Mouse (Mus musculus): ENCODE measurements around the gene Eml3. TPM values are rescaled to one million over a fixed set of nuclear protein-coding genes. Genes with fewer than 3 reads are reported as not detected.

The Eml3 gene
- polyA plus RNA-seq, 1 experiment from 2014 or later = 29.0 TPM

DNA sequence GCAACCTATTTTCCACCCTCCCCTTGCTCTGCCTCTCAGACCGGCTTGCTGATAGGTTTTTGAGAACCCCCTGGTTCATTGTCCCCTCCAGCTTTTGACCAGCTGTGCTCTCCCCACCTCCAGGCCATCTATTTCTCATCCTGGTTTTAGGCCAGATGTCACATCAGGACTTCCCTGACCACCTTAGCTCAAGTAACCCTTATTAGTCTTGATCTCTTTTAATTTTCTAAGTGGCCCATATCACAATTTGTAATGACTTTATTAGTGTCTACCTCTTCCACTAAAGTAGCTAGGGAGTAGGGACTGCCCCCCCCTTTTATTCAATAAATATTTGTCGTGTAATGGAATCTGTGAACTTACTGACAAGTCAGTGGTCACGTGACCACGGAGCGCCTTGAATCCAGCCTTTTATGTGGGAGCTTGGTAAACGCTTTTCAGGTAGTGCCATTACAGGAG lies 8.5 kb upstream of the Eml3 start:
- no peak; the same call in 1 of the 2 replicates for ATAC-seq (ENCODE audit: insufficient number of reproducible peaks, insufficient read depth, low FRiP score, low TSS enrichment)
- H3K4me1 ChIP-seq = peaks cover 9% of the 10 kb centered on the region
- H3K9ac ChIP-seq = peak overlapping the region; percentile 76
- H3K9me3 ChIP-seq = no peaks in the 10 kb centered on the region
- WGBS = 2% methylated on average over 6 of the region's 6 CpGs
- H3K27ac ChIP-seq = peak overlapping the region; percentile 89
- H3K4me2 ChIP-seq (replicated peaks) = peak overlapping the region; percentile 82
- peaks cover 24% of the 10 kb centered on the region for H3K36me3 ChIP-seq
- H3K4me3 ChIP-seq = peak overlapping the region; percentile 72
- no peaks in the 10 kb centered on the region for H3K27me3 ChIP-seq

DNA sequence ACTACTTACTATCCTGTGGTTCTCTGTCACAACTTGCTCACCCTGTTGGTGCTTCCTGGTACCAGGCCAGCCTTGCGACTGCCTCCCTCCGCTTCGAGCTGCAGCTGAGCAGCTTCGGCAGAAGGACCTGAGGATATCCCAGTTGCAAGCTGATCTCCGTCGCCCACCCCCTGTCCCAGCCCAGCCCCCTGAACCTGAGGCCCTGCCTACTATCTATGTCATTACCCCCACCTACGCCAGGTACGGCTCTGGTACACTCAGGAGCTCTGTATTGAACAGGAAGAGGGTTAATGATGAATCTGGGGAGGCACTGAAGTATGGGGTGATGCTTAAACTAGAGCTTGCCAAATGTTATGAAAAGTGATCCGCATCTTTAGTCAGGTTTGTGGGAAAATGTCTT lies 7.6 kb upstream of the Eml3 start:
- Histone ChIP-seq H3K36me3 (peaks cover 23% of the 10 kb centered on the region), H3K4me1 (peaks cover 9% of the 10 kb centered on the region), H3K27ac (no peak overlapping the region), H3K9me3 (no peaks in the 10 kb centered on the region), H3K9ac (no peak overlapping the region), H3K4me3 (0 out of 2 replicates have a peak overlapping the region, but pooled peaks have one; percentile 72), H3K27me3 (no peaks in the 10 kb centered on the region), H3K4me2 (replicated peaks) (peak overlapping the region; percentile 82)
- WGBS = 53% methylated on average over 9 of the region's 9 CpGs
- no peak for ATAC-seq (ENCODE audit: insufficient number of reproducible peaks, insufficient read depth, low FRiP score, low TSS enrichment)

DNA sequence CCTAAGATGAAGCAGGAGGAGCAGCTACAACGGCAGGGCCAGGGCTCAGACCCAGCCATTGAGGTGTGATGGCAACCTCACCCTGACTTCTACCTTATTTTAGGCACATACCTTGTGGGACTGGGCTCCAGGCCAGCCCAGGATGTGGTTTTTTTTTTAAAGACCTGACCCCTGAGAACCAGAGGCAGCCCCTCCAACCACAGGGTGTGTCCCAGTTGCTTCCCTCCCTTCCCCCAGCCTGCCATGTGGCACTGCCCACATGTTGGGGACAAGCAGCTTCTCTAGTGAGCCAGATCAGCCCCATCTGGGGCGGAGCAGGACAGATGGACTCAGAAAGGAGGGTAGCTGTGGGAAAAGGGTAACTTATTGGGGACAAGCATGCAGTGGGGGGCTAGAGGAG lies 2.6 kb upstream of the Eml3 start:
- peaks cover 10% of the 10 kb centered on the region for H3K4me1 ChIP-seq

DNA sequence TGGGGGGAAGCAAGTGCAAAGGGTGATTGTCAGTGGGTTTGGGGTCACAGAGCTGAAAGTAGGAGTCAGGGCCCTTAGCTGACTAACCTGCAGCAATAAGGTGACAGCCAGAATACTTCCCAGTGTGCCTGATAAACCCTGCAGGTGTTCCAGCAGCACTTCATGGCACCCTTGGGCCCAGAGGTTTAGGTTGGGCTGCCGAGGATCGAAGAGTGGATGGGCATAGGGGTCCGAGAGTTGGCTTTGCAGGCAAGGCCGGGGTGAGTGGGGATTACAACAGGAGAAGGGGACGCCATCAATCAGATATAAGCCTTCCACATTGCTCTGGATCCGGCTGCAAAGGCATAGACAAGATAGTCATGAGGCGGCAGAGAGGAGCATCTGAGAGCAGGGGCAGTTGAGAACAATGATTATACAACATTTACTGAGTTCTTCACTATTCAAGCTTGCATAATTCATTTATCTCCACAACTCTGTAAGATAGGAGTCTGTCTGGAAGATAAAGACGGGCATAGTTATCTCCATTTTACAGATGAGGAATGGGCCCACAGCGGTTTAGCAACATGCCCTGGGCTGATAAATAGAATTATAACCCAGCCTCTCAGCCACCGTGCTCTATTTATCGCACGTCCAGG lies 1.3 kb upstream of the Eml3 start:
- Histone ChIP-seq H3K27me3 (no peaks in the 10 kb centered on the region), H3K4me3 (no peak overlapping the region), H3K9ac (no peak overlapping the region), H3K4me1 (peaks cover 9% of the 10 kb centered on the region; the same call in 1 of the 2 replicates), H3K9me3 (no peaks in the 10 kb centered on the region), H3K4me2 (replicated peaks) (no peak overlapping the region), H3K27ac (no peak overlapping the region), H3K36me3 (peaks cover 20% of the 10 kb centered on the region)
- no peak for ATAC-seq (ENCODE audit: insufficient number of reproducible peaks, insufficient read depth, low FRiP score, low TSS enrichment)
- WGBS = 88% methylated on average over 12 of the region's 12 CpGs

More for the DNA sequence above, 2.6 kb upstream of the Eml3 start:
- H3K27ac ChIP-seq = no peak overlapping the region
- no peak overlapping the region for H3K4me2 ChIP-seq (replicated peaks)
- H3K9me3 ChIP-seq = no peaks in the 10 kb centered on the region
- H3K4me3 ChIP-seq = no peak overlapping the region
- WGBS = 85% methylated on average over 2 of the region's 2 CpGs
- H3K9ac ChIP-seq = no peak overlapping the region
- no peaks in the 10 kb centered on the region for H3K27me3 ChIP-seq
- peaks cover 21% of the 10 kb centered on the region for H3K36me3 ChIP-seq
- no peak for ATAC-seq (ENCODE audit: insufficient number of reproducible peaks, insufficient read depth, low FRiP score, low TSS enrichment)

DNA sequence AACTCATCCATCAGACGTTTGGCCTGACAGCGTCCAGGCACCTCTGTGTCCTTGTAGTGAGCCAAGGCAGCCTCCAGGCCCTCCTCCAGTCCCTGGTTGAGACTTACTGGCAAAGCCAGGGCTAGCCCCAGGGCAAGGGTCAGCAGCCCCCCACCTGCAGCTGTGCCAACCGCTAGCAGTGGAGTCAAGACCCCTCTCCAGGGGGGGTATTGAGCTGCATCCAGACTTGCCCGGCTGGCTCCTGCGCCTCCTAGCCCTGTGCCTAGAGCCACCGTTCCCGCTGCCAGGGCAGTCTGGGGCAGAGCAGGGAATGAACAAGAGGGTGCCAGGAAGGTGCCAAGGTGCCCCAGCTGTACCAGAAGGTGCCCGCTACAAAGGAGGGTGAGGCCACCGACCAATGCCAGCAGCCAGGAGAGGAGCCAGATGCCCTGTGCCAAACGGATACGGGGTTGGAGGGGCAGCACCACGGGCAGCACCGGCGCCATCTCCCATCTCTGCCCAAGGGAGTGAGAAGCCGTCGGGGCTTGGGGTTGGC lies 596 bp upstream of the Eml3 start:
- peaks cover 9% of the 10 kb centered on the region; the same call in 1 of the 2 replicates for H3K4me1 ChIP-seq
- peak overlapping the region; percentile 70 for H3K4me3 ChIP-seq
- H3K36me3 ChIP-seq = peaks cover 24% of the 10 kb centered on the region
- ATAC-seq (ENCODE audit: insufficient number of reproducible peaks, insufficient read depth, low FRiP score, low TSS enrichment) = 0 out of 2 replicates have a peak, but pooled peaks have one; percentile 14
- WGBS = 15% methylated on average over 16 of the region's 16 CpGs
- no peaks in the 10 kb centered on the region for H3K27me3 ChIP-seq
- peak overlapping the region; percentile 77 for H3K27ac ChIP-seq
- no peaks in the 10 kb centered on the region for H3K9me3 ChIP-seq
- H3K4me2 ChIP-seq (replicated peaks) = peak overlapping the region; percentile 81
- peak overlapping the region; percentile 88; the same call in 1 of the 2 replicates for H3K9ac ChIP-seq

DNA sequence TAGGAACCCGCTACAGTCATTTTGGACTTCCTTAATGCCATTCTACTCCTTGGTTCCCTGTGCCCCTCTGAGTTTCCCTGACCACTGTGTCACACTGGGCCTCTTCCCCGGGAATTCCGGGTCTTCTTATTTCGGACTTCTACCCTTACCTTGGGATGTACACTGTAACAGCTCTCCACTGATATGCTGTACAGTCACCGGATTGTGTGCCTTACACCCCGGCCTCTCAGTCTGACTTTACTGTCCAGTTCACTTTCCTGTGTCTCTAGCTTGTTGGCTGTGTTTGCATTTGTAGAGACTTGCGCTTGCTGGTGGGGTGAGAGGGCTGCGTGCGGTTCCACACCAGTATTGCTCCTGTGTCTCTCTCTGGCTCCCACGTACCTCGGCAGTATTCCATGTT lies 765 bp downstream of the Eml3 start:
- no peak for ATAC-seq (ENCODE audit: insufficient number of reproducible peaks, insufficient read depth, low FRiP score, low TSS enrichment)

DNA sequence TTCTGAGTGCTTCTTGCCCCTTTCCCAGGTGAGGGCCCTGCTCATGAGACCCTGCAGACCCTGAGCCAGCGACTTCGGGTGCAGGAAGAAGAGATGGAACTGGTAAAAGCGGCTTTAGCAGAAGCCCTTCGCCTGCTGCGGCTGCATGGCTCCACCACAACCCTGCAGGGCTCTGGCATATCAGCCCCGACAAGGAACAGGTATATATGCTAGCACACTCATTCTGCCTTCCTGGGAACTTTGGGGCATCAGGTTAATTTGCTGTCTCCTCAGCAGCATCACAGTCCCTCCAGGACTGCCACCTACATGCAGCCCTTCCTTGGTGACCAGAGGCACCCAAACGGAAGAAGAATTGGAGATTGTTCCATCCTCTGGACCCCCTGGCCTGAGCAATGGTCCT lies 1.4 kb downstream of the Eml3 start:
- peaks cover 36% of the 10 kb centered on the region for H3K36me3 ChIP-seq

More for the DNA sequence above, 765 bp downstream of the Eml3 start:
- Histone ChIP-seq H3K9me3 (no peaks in the 10 kb centered on the region), H3K4me1 (peaks cover 9% of the 10 kb centered on the region; the same call in 1 of the 2 replicates), H3K36me3 (peaks cover 35% of the 10 kb centered on the region), H3K27me3 (no peaks in the 10 kb centered on the region), H3K9ac (peak overlapping the region; percentile 88), H3K4me3 (peak overlapping the region; percentile 70), H3K4me2 (replicated peaks) (peak overlapping the region; percentile 81), H3K27ac (no peak overlapping the region)
- WGBS = 11% methylated on average over 11 of the region's 11 CpGs

DNA sequence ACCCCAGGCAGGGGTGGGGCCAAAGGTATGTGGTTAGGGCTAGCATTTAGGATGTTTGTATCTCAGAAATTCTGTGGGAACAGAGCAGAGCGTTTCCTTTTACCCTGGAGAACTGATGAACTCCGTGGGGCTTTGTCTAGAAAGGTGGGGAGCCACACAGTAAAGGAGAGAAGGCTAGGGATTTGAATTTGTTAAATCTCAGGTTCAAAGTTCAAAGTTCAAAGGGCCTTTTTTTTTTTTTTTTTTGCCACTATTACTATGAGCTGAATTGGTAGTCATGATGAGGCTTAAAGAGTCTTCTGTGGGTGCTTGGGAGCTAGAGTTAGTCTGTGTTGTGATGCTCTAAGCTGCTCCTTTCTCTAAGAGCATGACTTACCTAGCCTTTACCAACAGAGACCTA lies 7.4 kb downstream of the Eml3 start:
- WGBS = 87% methylated on average over 2 of the region's 2 CpGs

More for the DNA sequence above, 1.4 kb downstream of the Eml3 start:
- ATAC-seq (ENCODE audit: insufficient number of reproducible peaks, insufficient read depth, low FRiP score, low TSS enrichment) = no peak
- peak overlapping the region; percentile 88 for H3K9ac ChIP-seq
- H3K4me2 ChIP-seq (replicated peaks) = peak overlapping the region; percentile 81
- no peaks in the 10 kb centered on the region for H3K27me3 ChIP-seq
- H3K27ac ChIP-seq = no peak overlapping the region
- WGBS = 83% methylated on average over 7 of the region's 7 CpGs
- H3K4me3 ChIP-seq = peak overlapping the region; percentile 70; the same call in 1 of the 2 replicates
- peaks cover 9% of the 10 kb centered on the region; the same call in 1 of the 2 replicates for H3K4me1 ChIP-seq
- H3K9me3 ChIP-seq = no peaks in the 10 kb centered on the region

DNA sequence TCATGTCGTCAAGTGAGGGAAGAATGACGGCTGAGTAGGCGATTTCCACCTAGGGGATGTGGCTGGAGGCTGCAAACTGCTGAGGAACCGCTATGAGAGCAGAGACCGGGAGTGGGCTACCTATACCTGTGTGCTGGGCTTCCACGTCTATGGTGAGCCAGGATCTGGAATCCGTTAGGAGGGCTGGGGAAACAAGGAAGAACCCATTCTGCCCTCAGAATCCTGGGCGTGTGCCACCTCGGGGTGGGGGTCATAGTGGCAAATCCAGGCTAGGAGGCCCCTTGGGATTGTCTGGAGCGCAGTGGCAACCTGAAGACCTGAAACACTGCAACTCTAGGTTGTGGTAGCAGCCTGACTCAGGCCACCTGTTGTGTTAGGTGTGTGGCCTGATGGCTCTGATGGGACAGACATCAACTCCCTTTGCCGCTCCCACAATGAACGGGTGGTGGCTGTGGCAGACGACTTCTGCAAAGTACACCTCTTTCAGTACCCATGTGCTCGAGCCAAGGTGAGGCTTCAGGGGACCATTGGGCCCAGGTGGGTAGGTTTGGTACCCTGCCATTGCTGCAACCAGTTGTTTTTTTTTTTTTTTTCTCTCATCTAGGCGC lies 11.3 kb downstream of the Eml3 start:
- peak overlapping the region; percentile 72; the same call in 1 of the 2 replicates for H3K4me3 ChIP-seq
- no peak for ATAC-seq (ENCODE audit: insufficient number of reproducible peaks, insufficient read depth, low FRiP score, low TSS enrichment)
- 78% methylated on average over 15 of the region's 15 CpGs for WGBS
- H3K27me3 ChIP-seq = no peaks in the 10 kb centered on the region
- H3K9me3 ChIP-seq = no peaks in the 10 kb centered on the region
- H3K36me3 ChIP-seq = peaks cover 49% of the 10 kb centered on the region
- H3K9ac ChIP-seq = no peak overlapping the region
- H3K27ac ChIP-seq = no peak overlapping the region
- H3K4me2 ChIP-seq (replicated peaks) = peak overlapping the region; percentile 72
- peaks cover 30% of the 10 kb centered on the region for H3K4me1 ChIP-seq

More for the DNA sequence above, 7.4 kb downstream of the Eml3 start:
- Histone ChIP-seq H3K36me3 (peaks cover 52% of the 10 kb centered on the region), H3K4me2 (replicated peaks) (no peak overlapping the region), H3K27me3 (no peaks in the 10 kb centered on the region), H3K4me3 (no peak overlapping the region), H3K9me3 (no peaks in the 10 kb centered on the region), H3K4me1 (peaks cover 10% of the 10 kb centered on the region), H3K9ac (no peak overlapping the region), H3K27ac (no peak overlapping the region)
- ATAC-seq (ENCODE audit: insufficient number of reproducible peaks, insufficient read depth, low FRiP score, low TSS enrichment) = no peak

DNA sequence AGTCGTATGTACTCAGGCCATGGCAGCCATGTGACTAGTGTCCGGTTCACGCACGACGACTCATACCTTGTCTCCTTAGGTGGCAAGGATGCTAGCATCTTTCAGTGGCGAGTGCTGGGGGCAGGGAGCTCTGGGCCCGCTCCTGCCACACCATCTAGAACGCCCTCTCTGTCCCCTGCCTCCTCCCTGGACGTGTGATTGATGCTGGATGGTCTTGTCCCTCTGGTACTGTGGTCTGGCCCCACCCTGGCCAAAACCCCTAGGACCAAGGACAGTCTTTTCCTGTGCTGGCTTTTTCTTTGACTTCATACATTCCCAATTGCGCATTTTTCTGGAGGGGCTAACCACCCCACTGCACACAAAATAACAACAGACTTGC lies 11.8 kb downstream of the Eml3 start:
- Histone ChIP-seq H3K27ac (peak overlapping the region; percentile 98), H3K9me3 (no peaks in the 10 kb centered on the region), H3K4me1 (peaks cover 30% of the 10 kb centered on the region), H3K4me3 (peak overlapping the region; percentile 72), H3K9ac (peak overlapping the region; percentile 97), H3K36me3 (peaks cover 51% of the 10 kb centered on the region), H3K4me2 (replicated peaks) (peak overlapping the region; percentile 72), H3K27me3 (no peaks in the 10 kb centered on the region)
- ATAC-seq (ENCODE audit: insufficient number of reproducible peaks, insufficient read depth, low FRiP score, low TSS enrichment) = peak; percentile 49
- WGBS = 34% methylated on average over 10 of the region's 10 CpGs

DNA sequence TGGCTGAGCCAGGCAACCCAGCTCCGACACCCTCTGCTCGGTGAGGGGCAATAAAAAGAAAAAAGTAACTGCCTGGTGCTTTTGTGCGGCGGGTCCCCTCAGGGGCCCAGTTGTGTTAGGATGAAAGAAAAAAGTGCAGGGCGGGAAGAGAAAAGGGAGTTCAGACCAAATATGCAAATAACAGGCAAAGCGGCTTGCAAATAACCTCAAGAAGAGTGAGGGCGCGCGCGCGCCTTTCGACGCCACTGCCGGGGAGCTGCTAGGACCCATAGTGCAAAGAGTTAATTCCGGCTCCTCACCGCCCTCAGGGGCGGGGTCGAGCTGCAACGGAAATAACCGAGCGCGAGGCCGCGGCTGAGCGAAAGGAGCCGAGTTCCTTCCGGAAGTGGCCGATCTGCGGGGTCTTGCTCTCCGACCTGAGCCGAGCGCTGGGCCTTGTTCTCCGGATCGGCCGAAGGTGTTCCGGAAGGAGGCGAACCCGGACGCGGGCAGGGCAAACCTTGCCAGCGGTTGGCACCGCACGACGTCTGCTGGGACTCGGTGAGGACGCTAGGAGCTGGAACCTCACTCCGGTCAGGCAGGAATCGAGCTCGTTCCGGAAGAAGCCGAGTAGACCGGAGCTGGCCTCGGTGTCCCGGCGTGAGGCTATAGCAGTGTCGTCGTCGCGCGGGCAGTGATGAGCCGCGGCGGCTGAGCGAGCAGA lies 12.3 kb downstream of the Eml3 start, which contains the start of gene Mta2:
Mta2 (plus strand) TSS at position 361 of the 703 bp plus-strand sequence.
- under 1% methylated on average over 64 of the region's 64 CpGs for WGBS
- H3K4me2 ChIP-seq (replicated peaks) = peak within 1 kb of the TSS; percentile 72
- H3K4me1 ChIP-seq = peaks cover 30% of the 10 kb centered on the region
- H3K9me3 ChIP-seq = no peaks in the 10 kb centered on the region
- peak; percentile 90 for ATAC-seq (ENCODE audit: insufficient number of reproducible peaks, insufficient read depth, low FRiP score, low TSS enrichment)
- H3K9ac ChIP-seq = peak within 1 kb of the TSS; percentile 97
- peak within 1 kb of the TSS; percentile 72 for H3K4me3 ChIP-seq
- H3K36me3 ChIP-seq = peaks cover 56% of the 10 kb centered on the region
- peak within 1 kb of the TSS; percentile 98 for H3K27ac ChIP-seq
- H3K27me3 ChIP-seq = no peaks in the 10 kb centered on the region
